Mouse (Mus musculus): Measurements from ENCODE around the gene Gm826. TPM values are rescaled to one million over a fixed set of nuclear protein-coding genes. Genes with fewer than 3 reads are reported as not detected.

The Gm826 gene
- polyA plus RNA-seq, 1 experiment = not detected

GRCm38 (mm10) chr2:160335043-160335442 is 1.1 kb upstream of the Gm826 start:
- H3K4me1 ChIP-seq (ENCODE audit: control insufficient read depth, insufficient read depth, low read length) = no peaks in the 10 kb centered on the region
- H3K9me3 ChIP-seq (replicated peaks; ENCODE audit: control insufficient read depth, insufficient read depth, low read length, poor library complexity, severe bottlenecking) = no peaks in the 10 kb centered on the region
- H3K27me3 ChIP-seq (ENCODE audit: control insufficient read depth, insufficient read depth, low read length, poor library complexity, severe bottlenecking) = no peaks in the 10 kb centered on the region
- no peak overlapping the region for H3K4me3 ChIP-seq (ENCODE audit: low read depth, low read length)
- no peak overlapping the region for H3K27ac ChIP-seq (ENCODE audit: insufficient read depth, low read length)
- H3K9ac ChIP-seq (ENCODE audit: low read depth, poor library complexity, severe bottlenecking) = no peak overlapping the region
- TF ChIP-seq EP300 (IDR thresholded peaks at IDR 0.05; ENCODE audit: insufficient read depth, low read depth, low read length) (no peak), CTCF (IDR thresholded peaks at IDR 0.05; ENCODE audit: low read depth, low read length) (no peak), POLR2A (IDR thresholded peaks at IDR 0.05; ENCODE audit: insufficient read depth, low read length) (no peak)
- H3K36me3 ChIP-seq (ENCODE audit: control insufficient read depth, insufficient read depth, low read length, poor library complexity, severe bottlenecking) = no peaks in the 10 kb centered on the region

- no peaks in the 10 kb centered on the region for H3K27me3 ChIP-seq (ENCODE audit: control insufficient read depth, insufficient read depth, low read length, poor library complexity, severe bottlenecking)
- H3K4me3 ChIP-seq (ENCODE audit: low read depth, low read length) = no peak overlapping the region
- no peak overlapping the region for H3K9ac ChIP-seq (ENCODE audit: low read depth, poor library complexity, severe bottlenecking)
- H3K4me1 ChIP-seq (ENCODE audit: control insufficient read depth, insufficient read depth, low read length) = no peaks in the 10 kb centered on the region
- no peaks in the 10 kb centered on the region for H3K36me3 ChIP-seq (ENCODE audit: control insufficient read depth, insufficient read depth, low read length, poor library complexity, severe bottlenecking)
- no peaks in the 10 kb centered on the region for H3K9me3 ChIP-seq (replicated peaks; ENCODE audit: control insufficient read depth, insufficient read depth, low read length, poor library complexity, severe bottlenecking)
- TF ChIP-seq CTCF (IDR thresholded peaks at IDR 0.05; ENCODE audit: low read depth, low read length) = no peak
- no peak for TF ChIP-seq POLR2A (IDR thresholded peaks at IDR 0.05; ENCODE audit: insufficient read depth, low read length)
- TF ChIP-seq EP300 (IDR thresholded peaks at IDR 0.05; ENCODE audit: insufficient read depth, low read depth, low read length) = no peak
- no peak overlapping the region for H3K27ac ChIP-seq (ENCODE audit: insufficient read depth, low read length)
These were observed 1.2 kb downstream of the Gm826 start for GRCm38 (mm10) chr2:160332516-160333325.

DNA sequence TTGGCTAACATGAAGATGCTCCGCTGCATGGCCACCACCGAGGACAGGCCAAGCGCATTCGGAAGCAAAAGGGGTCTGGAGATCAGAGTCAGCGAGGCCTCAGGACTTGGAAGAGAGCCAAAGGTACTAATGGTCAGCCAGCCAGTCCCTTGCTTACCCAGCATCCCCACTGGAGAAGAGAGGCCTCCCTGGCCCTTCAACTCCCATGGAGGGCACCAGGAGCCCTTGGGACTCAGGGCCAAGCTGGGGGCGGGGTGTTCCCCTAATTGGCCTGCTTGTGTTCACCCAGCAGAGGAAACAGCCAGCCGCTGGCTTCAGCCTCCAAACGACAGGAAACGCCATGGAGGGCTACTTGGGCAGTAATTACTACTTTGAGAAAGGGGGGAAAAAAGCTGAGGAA is 5.1 kb downstream of the Gm826 start:
- Histone ChIP-seq H3K36me3 (ENCODE audit: control insufficient read depth, insufficient read depth, low read length, poor library complexity, severe bottlenecking) (no peaks in the 10 kb centered on the region), H3K9me3 (replicated peaks; ENCODE audit: control insufficient read depth, insufficient read depth, low read length, poor library complexity, severe bottlenecking) (no peaks in the 10 kb centered on the region; the same call in 1 of the 2 replicates), H3K4me3 (ENCODE audit: low read depth, low read length) (no peak overlapping the region), H3K27me3 (ENCODE audit: control insufficient read depth, insufficient read depth, low read length, poor library complexity, severe bottlenecking) (no peaks in the 10 kb centered on the region), H3K27ac (ENCODE audit: insufficient read depth, low read length) (no peak overlapping the region), H3K9ac (ENCODE audit: low read depth, poor library complexity, severe bottlenecking) (no peak overlapping the region), H3K4me1 (ENCODE audit: control insufficient read depth, insufficient read depth, low read length) (no peaks in the 10 kb centered on the region)
- no peak for TF ChIP-seq POLR2A (IDR thresholded peaks at IDR 0.05; ENCODE audit: insufficient read depth, low read length)
- no peak for TF ChIP-seq CTCF (IDR thresholded peaks at IDR 0.05; ENCODE audit: low read depth, low read length)
- TF ChIP-seq EP300 (IDR thresholded peaks at IDR 0.05; ENCODE audit: insufficient read depth, low read depth, low read length) = no peak

DNA sequence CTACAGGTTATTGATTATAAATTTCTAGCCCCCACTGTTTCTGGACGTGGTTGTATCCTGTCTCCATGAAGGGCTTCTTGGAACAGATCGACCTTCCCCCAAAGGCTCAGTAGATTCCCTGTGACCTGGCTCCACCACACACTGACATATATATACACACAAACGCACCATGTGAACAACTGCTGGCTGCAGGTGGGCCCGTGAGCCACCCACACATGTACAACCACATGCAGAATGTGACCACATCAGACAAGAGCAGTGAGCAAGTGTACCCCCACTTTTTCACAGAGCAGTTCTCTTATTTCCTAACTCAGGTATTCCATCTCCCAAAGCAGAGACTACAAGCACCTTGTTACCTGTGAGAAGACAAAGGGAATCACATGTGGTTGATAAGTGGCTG is 6.2 kb downstream of the Gm826 start:
- Histone ChIP-seq H3K27ac (ENCODE audit: insufficient read depth, low read length) (no peak overlapping the region), H3K9ac (ENCODE audit: low read depth, poor library complexity, severe bottlenecking) (no peak overlapping the region), H3K4me1 (ENCODE audit: control insufficient read depth, insufficient read depth, low read length) (no peaks in the 10 kb centered on the region), H3K36me3 (ENCODE audit: control insufficient read depth, insufficient read depth, low read length, poor library complexity, severe bottlenecking) (no peaks in the 10 kb centered on the region), H3K27me3 (ENCODE audit: control insufficient read depth, insufficient read depth, low read length, poor library complexity, severe bottlenecking) (no peaks in the 10 kb centered on the region), H3K9me3 (replicated peaks; ENCODE audit: control insufficient read depth, insufficient read depth, low read length, poor library complexity, severe bottlenecking) (no peaks in the 10 kb centered on the region; the same call in 1 of the 2 replicates), H3K4me3 (ENCODE audit: low read depth, low read length) (no peak overlapping the region)
- TF ChIP-seq EP300 (IDR thresholded peaks at IDR 0.05; ENCODE audit: insufficient read depth, low read depth, low read length) = no peak
- TF ChIP-seq CTCF (IDR thresholded peaks at IDR 0.05; ENCODE audit: low read depth, low read length) = no peak
- no peak for TF ChIP-seq POLR2A (IDR thresholded peaks at IDR 0.05; ENCODE audit: insufficient read depth, low read length)

- H3K4me1 ChIP-seq (ENCODE audit: control insufficient read depth, insufficient read depth, low read length) = no peaks in the 10 kb centered on the region
- no peaks in the 10 kb centered on the region for H3K36me3 ChIP-seq (ENCODE audit: control insufficient read depth, insufficient read depth, low read length, poor library complexity, severe bottlenecking)
- no peak overlapping the region for H3K9ac ChIP-seq (ENCODE audit: low read depth, poor library complexity, severe bottlenecking)
- no peaks in the 10 kb centered on the region for H3K27me3 ChIP-seq (ENCODE audit: control insufficient read depth, insufficient read depth, low read length, poor library complexity, severe bottlenecking)
- H3K4me3 ChIP-seq (ENCODE audit: low read depth, low read length) = no peak overlapping the region
- TF ChIP-seq POLR2A (IDR thresholded peaks at IDR 0.05; ENCODE audit: insufficient read depth, low read length) = no peak
- TF ChIP-seq EP300 (IDR thresholded peaks at IDR 0.05; ENCODE audit: insufficient read depth, low read depth, low read length) = no peak
- TF ChIP-seq CTCF (IDR thresholded peaks at IDR 0.05; ENCODE audit: low read depth, low read length) = no peak
- no peak overlapping the region for H3K27ac ChIP-seq (ENCODE audit: insufficient read depth, low read length)
- no peaks in the 10 kb centered on the region; the same call in 1 of the 2 replicates for H3K9me3 ChIP-seq (replicated peaks; ENCODE audit: control insufficient read depth, insufficient read depth, low read length, poor library complexity, severe bottlenecking)
These were observed 6.8 kb downstream of the Gm826 start for GRCm38 (mm10) chr2:160327167-160327566.

DNA sequence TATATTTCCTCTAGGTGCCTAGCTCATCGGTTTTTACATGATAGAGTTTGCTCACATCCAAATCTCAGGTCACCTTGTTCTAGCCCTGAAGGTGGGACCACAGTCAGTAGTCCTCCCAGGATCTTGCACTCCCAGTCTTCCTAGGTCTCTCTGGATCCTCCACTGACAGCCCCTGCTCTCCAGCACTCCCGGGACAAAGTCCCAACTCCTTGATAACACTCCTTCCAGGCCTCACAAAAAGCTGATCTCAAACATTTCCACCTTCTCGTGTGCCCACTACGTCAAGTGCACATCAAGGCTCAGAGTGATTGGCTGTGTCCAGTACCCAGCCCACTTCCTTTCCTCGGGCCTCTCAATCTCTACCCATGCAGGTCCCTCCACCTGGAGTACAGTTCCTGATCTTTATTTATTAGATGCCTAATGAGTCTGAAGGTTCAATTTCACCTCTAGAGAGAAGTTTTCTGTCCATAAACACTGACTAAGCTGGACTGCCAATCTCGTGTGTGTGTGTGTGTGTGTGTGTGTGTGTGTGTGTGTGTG is 8.8 kb downstream of the Gm826 start:
- no peak for TF ChIP-seq CTCF (IDR thresholded peaks at IDR 0.05; ENCODE audit: low read depth, low read length)
- no peak for TF ChIP-seq EP300 (IDR thresholded peaks at IDR 0.05; ENCODE audit: insufficient read depth, low read depth, low read length)
- TF ChIP-seq POLR2A (IDR thresholded peaks at IDR 0.05; ENCODE audit: insufficient read depth, low read length) = no peak
- H3K4me1 ChIP-seq (ENCODE audit: control insufficient read depth, insufficient read depth, low read length) = no peaks in the 10 kb centered on the region

More for the DNA sequence above, 8.8 kb downstream of the Gm826 start:
- H3K4me3 ChIP-seq (ENCODE audit: low read depth, low read length) = no peak overlapping the region
- no peaks in the 10 kb centered on the region for H3K27me3 ChIP-seq (ENCODE audit: control insufficient read depth, insufficient read depth, low read length, poor library complexity, severe bottlenecking)
- no peaks in the 10 kb centered on the region for H3K36me3 ChIP-seq (ENCODE audit: control insufficient read depth, insufficient read depth, low read length, poor library complexity, severe bottlenecking)
- H3K27ac ChIP-seq (ENCODE audit: insufficient read depth, low read length) = no peak overlapping the region
- no peaks in the 10 kb centered on the region; the same call in 1 of the 2 replicates for H3K9me3 ChIP-seq (replicated peaks; ENCODE audit: control insufficient read depth, insufficient read depth, low read length, poor library complexity, severe bottlenecking)
- no peak overlapping the region for H3K9ac ChIP-seq (ENCODE audit: low read depth, poor library complexity, severe bottlenecking)
